In genomic region chr2:12084341-12084740, GRCm38 (mm10) we compare ENCODE assay signal across 10 mouse cellular contexts.
"Had no signal": no experiment of that assay in that cellular context is flagged by ENCODE, and none has a peak within 500 bp of the region (broad histone marks: within the 10 kb centered on the region; RNA-seq: fewer than 3 reads in every experiment).

No protein-coding gene starts in this region.

- DNase-seq: kidney, adult 8-10 months; kidney, postnatal 10 days; kidney, postnatal 4 days; left cerebral cortex, postnatal 4 days; lung, adult 18-20 months; right cerebral cortex, adult 18-20 months; right cerebral cortex, postnatal 25 days; thymus, postnatal 4 days had no signal

- ATAC-seq: intestine, embryonic 15.5 days; midbrain, embryonic 15.5 days had no signal
